Mouse (Mus musculus): ENCODE measurements around the gene Olfr374.

DNA sequence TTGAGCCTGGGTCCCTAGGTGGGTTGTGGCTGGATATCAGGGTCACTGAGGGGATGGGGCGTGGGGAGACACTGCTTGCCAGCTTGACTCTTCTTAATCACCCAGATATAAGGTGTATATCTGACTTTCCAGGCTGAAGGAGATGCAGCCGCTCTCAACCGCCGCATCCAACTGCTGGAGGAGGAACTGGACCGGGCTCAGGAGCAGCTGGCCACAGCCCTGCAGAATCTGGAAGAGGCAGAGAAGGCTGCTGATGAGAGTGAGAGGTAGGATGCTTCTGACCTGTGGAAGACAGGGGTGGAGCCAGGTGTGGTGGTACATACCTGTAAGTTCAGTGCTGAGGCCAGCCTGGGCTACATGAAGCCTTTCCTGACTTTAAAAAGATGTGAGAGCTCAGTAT is 31.6 kb downstream of the Olfr374 start:
- no peak for TF ChIP-seq CTCF (IDR thresholded peaks at IDR 0.05; ENCODE audit: insufficient read depth, low read depth, low read length)
- TF ChIP-seq POLR2A (IDR thresholded peaks at IDR 0.05; ENCODE audit: insufficient read depth, low read depth, low read length) = no peak
